Comparison of ENCODE assay signal across 15 mouse cellular contexts in genomic region chr10:18219351-18219750, GRCm38 (mm10). TPM values are rescaled to one million over a fixed set of nuclear protein-coding genes. Genes with fewer than 3 reads are reported as not detected.
"Had no signal": no experiment of that assay in that cellular context is flagged by ENCODE, and none has a peak within 500 bp of the region (broad histone marks: within the 10 kb centered on the region; RNA-seq: fewer than 3 reads in every experiment).

No protein-coding gene starts in this region.

- ATAC-seq: liver, embryonic 12.5 days had no signal

- H3K36me3 ChIP-seq: limb, embryonic 15.5 days; liver, embryonic 12.5 days; midbrain, embryonic 10.5 days; neural tube, embryonic 12.5 days; stomach, embryonic 15.5 days had no signal

- H3K9me3 ChIP-seq: limb, embryonic 15.5 days; liver, embryonic 12.5 days; midbrain, embryonic 10.5 days; neural tube, embryonic 12.5 days; stomach, embryonic 15.5 days had no signal

- H3K27me3 ChIP-seq: limb, embryonic 15.5 days; liver, embryonic 12.5 days; neural tube, embryonic 12.5 days; stomach, embryonic 15.5 days had no signal

- DNase-seq: kidney, postnatal 36 days; lung, embryonic 14.5 days; lung, postnatal 10 days; lung, postnatal 4 days; midbrain, embryonic 14.5 days; right cerebral cortex, postnatal 4 days; spleen, adult 18-20 months; thymus, postnatal 4 days had no signal

- H3K4me1 ChIP-seq: limb, embryonic 15.5 days; liver, embryonic 12.5 days; midbrain, embryonic 10.5 days; neural tube, embryonic 12.5 days; stomach, embryonic 15.5 days had no signal

- H3K4me3 ChIP-seq: limb, embryonic 15.5 days; liver, embryonic 12.5 days; midbrain, embryonic 10.5 days; neural tube, embryonic 12.5 days; stomach, embryonic 15.5 days had no signal

- H3K27ac ChIP-seq: kidney, postnatal 0 days; limb, embryonic 15.5 days; liver, embryonic 12.5 days; midbrain, embryonic 10.5 days; neural tube, embryonic 12.5 days; stomach, embryonic 15.5 days had no signal

- H3K4me2 ChIP-seq: limb, embryonic 15.5 days; liver, embryonic 12.5 days; lung, embryonic 14.5 days; neural tube, embryonic 12.5 days; stomach, embryonic 15.5 days had no signal

- H3K9ac ChIP-seq: limb, embryonic 15.5 days; liver, embryonic 12.5 days; lung, embryonic 14.5 days; neural tube, embryonic 12.5 days; stomach, embryonic 15.5 days had no signal

RNA-seq across cellular contexts. Expression of gene Ect2l, which starts 8.7 kb away (rescaled TPM):
- polyA plus RNA-seq: liver, embryonic 16.5 days; lung, embryonic 14.5 days had no signal
